Mouse (Mus musculus): ENCODE measurements around the gene Primpol.
A peak's percentile ranks its signal among the peaks of the same experiment; 100 is the strongest.

The Primpol gene

GRCm38 (mm10) chr8:46616879-46617689 is at the start of gene Primpol, which contains the start of gene Casp3:
Gene Primpol, minus strand, starts transcription at chr8:46617212.
Gene Casp3, plus strand, starts transcription at chr8:46617291.
- peak; percentile 94 for DNase-seq

DNA sequence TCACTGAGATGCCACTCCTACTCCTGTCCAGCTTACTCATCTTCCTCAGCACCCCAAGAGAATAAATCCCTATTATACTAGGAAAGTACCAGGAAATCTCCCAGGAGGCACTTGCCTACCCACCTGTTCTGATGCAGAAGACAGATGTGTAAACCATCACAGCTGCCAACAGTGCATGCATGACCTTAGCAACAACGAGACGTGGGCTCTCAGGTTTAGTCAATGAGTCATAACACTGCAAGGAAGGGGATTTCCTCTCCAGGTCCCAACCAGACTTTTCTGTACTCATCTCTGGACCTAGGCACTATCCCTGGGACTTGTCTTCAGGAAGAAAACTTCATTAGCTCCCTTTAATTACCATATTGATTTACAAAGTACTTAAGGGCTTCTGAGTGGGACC is 38.9 kb upstream of the Primpol start:
- no peak for DNase-seq

- DNase-seq = no peak
These were observed 34.9 kb upstream of the Primpol start for GRCm38 (mm10) chr8:46651872-46652271.

DNA sequence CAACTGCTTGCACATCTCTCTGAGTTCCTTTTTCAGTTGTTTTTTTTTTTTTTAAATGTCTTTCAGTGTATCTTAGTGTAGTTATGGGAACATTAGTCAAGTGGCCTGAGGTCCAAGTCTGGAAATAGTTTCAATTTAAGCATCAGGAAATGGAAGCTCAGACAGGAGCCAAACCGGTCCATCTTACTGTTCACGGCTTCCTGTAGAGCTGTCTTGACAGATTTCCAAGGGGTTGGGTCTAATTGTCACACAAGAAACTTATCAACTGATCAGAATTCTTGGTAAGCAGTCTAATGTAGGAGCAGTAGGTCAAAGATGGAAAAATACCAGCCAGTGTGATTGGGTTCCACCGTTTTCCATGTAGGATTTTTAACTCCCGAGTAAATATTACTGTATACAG is 31.4 kb upstream of the Primpol start:
- no peak for DNase-seq

GRCm38 (mm10) chr8:46641272-46641671 is 24.3 kb upstream of the Primpol start:
- DNase-seq = no peak

- DNase-seq = no peak
These were observed 22.8 kb upstream of the Primpol start for GRCm38 (mm10) chr8:46639852-46640251.

DNA sequence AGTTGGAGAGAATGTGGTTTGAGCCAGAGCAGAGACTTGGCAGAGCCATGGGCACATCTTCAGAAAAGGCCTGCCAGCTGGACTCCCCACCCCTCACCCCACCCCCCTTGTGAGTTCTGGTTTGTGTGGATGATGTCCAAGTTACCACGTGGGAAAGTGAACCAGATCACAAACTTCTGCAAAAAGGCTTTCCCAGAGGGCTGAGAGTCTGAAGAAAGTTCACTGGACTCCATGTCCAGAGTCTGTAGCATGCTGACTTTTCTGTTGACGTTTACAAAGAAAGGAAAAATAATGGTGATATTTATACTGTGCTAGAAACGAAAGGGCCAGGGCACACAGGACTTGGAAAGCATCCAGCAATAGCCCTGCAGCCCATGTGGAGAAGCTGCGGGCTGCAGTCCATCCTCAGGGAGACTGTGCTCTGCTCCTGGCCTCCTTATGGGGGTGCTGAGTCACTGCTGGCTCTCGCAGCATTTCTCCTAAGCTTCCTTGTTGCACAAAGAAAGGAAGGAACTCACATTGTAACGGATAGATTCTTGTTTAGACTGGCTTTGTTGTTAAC is 22.1 kb upstream of the Primpol start:
- peak; percentile 29 for DNase-seq

- DNase-seq = no peak
These were observed 13.9 kb upstream of the Primpol start for GRCm38 (mm10) chr8:46630932-46631331.

DNA sequence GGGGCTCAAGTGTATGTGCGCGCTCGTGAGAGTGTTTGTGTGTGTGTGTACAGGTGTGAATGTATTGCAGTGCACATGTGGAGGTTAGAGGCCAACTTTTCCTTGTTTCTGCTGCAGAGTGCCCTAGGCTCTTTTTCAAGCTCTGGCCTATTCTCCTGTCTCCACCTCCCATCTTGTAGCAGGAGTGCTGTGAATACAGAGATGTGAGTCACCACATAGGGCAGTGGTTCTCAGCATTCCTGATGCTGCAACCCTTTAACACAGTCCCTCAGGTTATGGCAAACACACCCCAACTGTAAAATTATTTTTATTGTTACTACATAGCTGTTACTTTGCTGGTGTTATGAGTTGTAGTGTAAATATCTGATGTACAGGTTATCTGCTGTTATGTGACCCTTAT is 13.4 kb upstream of the Primpol start:
- no peak for DNase-seq

GRCm38 (mm10) chr8:46628645-46629044 is 11.6 kb upstream of the Primpol start:
- no peak for DNase-seq

DNA sequence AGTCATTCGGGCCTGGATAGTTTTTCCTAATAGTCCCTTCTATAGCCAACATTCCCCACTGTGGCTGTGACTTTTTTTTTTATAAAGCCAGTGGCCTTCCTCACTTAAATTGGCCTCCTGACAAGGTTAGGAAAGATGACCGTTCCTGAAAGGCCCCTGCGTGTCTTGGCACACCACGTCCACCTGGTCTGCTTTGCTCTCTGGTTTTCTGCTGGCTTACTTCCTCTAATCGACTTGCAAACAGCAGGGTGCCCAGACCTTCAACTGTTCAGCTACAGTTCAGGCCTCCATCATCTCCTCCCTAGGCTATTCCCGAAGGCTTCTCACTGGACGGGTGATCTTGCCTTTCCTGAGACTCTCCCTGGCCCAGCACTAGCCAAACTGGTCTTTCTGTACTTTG is 10.9 kb upstream of the Primpol start:
- DNase-seq = no peak

DNA sequence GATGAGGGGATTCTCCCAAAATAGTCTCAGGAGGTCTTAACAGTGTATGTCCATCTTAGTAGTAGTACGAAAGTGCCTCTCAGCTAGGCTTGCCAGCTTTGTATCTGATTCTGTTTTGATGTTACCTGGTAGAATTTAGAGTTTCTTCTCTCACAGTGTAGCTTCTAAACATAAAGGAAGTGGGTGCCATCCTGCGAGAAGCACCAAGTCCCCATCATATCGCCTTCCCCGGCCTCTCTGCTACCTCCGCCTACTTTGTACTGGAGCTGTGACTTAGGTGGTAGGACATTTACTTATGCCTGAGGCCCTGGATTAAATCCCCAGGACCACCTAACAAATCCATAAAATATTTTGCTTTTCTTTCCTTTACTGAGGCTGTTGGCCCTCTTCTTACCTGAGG is 9.6 kb upstream of the Primpol start:
- DNase-seq = no peak

DNA sequence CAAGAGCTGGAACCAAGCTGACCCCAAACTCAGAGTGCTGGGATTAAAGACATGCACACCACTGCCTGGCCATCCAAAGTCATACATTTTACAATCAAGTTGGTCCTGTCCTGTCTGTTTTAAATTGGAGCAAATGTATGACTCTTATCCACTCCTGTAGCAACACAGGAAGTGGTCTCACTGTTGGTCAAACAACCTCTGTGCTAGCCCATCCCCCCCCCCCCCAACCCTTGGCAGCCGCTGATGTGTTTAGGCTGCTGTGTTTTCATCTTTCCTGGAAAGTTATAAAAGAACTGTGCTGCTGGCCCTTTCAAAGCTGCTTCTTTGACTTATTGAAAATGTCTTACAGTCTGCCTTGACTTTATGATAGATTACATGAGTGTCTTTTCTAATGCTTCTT is 8.2 kb upstream of the Primpol start:
- DNase-seq = no peak

- no peak for DNase-seq
These were observed 5.6 kb upstream of the Primpol start for GRCm38 (mm10) chr8:46622446-46623270.

DNA sequence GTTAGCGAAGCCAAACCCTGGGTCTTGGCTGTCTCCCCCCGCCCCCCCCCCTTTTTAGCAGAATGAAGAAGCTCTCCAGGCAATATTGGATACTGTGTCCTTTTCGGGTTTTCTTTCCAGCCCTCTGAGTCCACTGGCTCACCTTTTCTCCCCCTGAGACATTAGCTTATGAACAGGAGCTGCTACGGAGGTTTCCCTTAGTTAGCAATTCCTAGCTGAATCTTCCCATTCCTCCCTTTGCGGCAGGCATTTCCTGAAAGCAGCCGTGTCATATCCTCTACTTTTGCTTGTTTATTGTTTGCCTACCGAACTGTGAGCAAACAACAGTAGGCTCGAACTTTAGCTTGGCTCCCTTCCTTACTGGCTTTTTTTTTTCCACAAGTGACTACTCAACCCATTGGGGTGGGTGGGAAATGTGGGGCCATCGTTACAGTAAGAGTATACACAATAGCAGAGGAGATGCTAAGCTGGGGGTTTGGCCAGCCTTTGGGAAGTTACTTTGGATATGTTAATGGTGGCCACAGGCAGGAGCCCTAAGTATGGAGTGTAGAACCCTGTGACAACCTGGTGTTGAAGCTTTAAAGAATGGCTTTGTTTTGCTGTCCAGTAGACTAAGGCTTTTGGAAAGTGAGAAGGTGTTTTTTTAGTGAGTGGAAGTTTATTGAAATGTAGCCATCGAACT is 1.8 kb upstream of the Primpol start:
- no peak for DNase-seq

- DNase-seq = no peak
These were observed 943 bp upstream of the Primpol start for GRCm38 (mm10) chr8:46617690-46618620.

DNA sequence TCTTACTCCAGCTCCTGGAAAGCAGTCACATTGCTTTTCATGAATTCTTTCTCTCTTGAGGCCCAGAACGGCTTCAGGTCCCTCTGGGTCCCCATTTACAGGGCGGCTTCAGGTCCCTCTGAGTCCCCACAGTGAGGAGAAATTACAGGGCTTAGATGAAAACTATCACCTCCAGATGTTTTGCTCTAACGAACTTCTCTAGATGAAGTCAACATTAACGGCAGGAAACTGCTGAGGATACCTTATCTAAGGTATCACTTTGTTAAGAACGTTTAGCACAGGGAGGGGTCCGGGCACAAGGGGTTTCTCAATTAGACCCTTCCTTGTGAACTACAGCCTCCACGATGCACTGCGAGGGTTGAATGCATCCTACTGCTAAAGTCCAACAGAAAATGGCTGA is 1.1 kb downstream of the Primpol start:
- no peak for DNase-seq

DNA sequence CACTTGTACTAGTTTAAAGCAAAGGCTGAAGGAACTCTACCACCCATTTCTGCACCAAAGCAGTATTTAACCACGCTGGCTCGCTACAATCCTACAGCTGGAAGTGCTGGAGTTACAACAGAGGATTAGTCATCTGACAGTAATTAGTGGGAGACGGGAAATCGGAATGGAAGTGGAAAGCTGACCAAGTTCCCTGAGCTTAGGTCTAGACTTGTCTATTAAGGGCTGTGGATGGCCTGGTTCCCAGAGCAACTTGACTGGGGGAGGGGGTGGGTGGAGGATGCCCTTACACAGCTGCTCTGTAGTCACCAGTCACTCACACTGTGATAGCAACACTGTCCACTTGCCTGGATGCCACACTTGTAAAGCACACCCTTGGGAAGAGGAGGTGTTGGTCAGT is 3.6 kb downstream of the Primpol start:
- no peak for DNase-seq

- DNase-seq = no peak
These were observed 4.1 kb downstream of the Primpol start for GRCm38 (mm10) chr8:46612913-46613312.

DNA sequence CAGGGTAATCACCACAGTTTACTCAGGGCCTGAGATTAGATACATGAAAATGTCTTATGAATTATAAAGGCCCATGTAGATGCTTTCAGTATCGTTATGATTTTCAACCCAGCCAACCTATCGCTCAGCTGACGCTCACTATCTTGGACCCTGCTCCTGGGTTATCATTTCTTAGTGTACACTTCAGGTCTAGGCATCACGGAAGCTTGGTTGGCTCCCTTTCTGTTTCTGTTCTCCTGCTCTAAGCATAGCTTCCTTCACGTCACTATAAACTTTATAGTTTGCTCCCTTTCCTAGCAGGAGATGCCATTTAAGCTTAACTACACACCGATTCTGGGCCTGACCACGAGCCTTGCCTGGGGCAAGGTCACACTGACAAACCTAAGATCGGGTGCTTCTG is 5.5 kb downstream of the Primpol start:
- DNase-seq = no peak

DNA sequence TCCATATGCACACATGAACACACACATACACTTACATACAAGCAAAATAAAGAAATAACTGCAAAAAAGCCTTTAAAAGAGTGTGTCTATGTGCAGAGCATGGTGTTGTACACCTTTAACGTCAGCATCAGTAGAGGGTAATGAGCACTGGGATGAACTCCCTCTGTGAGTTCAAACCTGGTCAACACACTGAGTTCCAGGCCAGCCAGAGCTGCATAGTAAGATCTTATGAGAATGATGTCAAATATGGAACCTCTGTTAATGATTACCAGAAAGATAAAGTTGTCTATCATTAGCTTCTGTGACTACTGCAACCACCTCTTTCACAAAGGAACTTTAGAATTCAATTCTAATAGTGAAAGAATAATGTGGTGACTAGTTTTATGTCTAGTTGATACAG is 10.1 kb downstream of the Primpol start:
- DNase-seq = no peak

DNA sequence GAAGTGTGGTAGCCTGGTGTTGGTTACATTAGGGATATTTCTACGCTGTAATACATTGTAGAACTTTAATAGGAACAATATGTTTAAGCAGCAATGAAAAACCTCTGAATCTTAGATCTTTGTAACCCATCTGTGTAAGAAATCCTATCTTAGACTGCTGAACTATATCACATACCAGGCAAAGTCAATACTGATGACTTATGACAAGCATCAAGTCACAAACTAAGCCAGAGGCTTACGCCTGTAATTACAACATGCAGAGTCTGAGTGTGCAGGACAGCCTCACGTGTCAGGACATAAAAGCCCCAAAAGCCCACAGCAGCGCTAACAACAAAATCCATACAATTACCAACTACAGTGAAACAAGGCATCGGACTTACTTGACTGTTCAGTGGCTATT is 13.4 kb downstream of the Primpol start:
- no peak for DNase-seq

Data from cerebellum, adult 11 months (tissue).